14 mouse cellular contexts compared by ENCODE assay signal in genomic region chr13:89881281-89881680, GRCm38 (mm10).
DNase-seq lines count a peak whose midpoint lies in the region; ATAC-seq and TF ChIP-seq lines count a peak whose summit lies in the region.
"Had no signal": no experiment of that assay in that cellular context is flagged by ENCODE, and none has a peak within 500 bp of the region (broad histone marks: within the 10 kb centered on the region; RNA-seq: fewer than 3 reads in every experiment).

No protein-coding gene starts in this region.

- no peak overlapping the region for H3K4me3 ChIP-seq in limb, embryonic 14.5 days (replicated peaks; ENCODE audit: low read length)
- no peak overlapping the region for H3K4me3 ChIP-seq in limb, embryonic 10.5 days
- H3K4me3 ChIP-seq in embryonic facial prominence, embryonic 10.5 days: no peak overlapping the region
- H3K4me3 ChIP-seq in hindbrain, embryonic 15.5 days: no peak overlapping the region
- H3K4me3 ChIP-seq: intestine, embryonic 15.5 days; liver, embryonic 15.5 days had no signal

- no peak overlapping the region for H3K27ac ChIP-seq in limb, embryonic 14.5 days (replicated peaks; ENCODE audit: low read depth, low read length)
- no peak overlapping the region for H3K27ac ChIP-seq in limb, embryonic 10.5 days
- H3K27ac ChIP-seq in embryonic facial prominence, embryonic 10.5 days (replicated peaks): no peak overlapping the region
- no peak overlapping the region for H3K27ac ChIP-seq in hindbrain, embryonic 15.5 days (replicated peaks)
- H3K27ac ChIP-seq: intestine, embryonic 15.5 days; liver, embryonic 15.5 days had no signal

- WGBS in limb, embryonic 14.5 days: 25% methylated on average over 2 of the region's 2 CpGs
- 59% methylated on average over 2 of the region's 2 CpGs for WGBS in limb, embryonic 10.5 days
- WGBS in embryonic facial prominence, embryonic 10.5 days: 53% methylated on average over 2 of the region's 2 CpGs
- 25% methylated on average over 2 of the region's 2 CpGs for WGBS in hindbrain, embryonic 15.5 days

- no peaks in the 10 kb centered on the region for H3K9me3 ChIP-seq in limb, embryonic 14.5 days (ENCODE audit: control insufficient read depth, low read length)
- no peaks in the 10 kb centered on the region for H3K9me3 ChIP-seq in limb, embryonic 10.5 days (replicated peaks)
- H3K9me3 ChIP-seq in embryonic facial prominence, embryonic 10.5 days: no peaks in the 10 kb centered on the region
- no peaks in the 10 kb centered on the region for H3K9me3 ChIP-seq in hindbrain, embryonic 15.5 days
- H3K9me3 ChIP-seq: intestine, embryonic 15.5 days; liver, embryonic 15.5 days had no signal

- no peaks in the 10 kb centered on the region for H3K27me3 ChIP-seq in limb, embryonic 14.5 days (ENCODE audit: control insufficient read depth, insufficient read depth, low read length)
- no peaks in the 10 kb centered on the region for H3K27me3 ChIP-seq in limb, embryonic 10.5 days (ENCODE audit: low read depth, poor library complexity, severe bottlenecking)
- no peaks in the 10 kb centered on the region for H3K27me3 ChIP-seq in embryonic facial prominence, embryonic 10.5 days (replicated peaks; ENCODE audit: low read depth, poor library complexity, severe bottlenecking)
- H3K27me3 ChIP-seq in hindbrain, embryonic 15.5 days: no peaks in the 10 kb centered on the region
- H3K27me3 ChIP-seq: intestine, embryonic 15.5 days; liver, embryonic 15.5 days had no signal

- H3K4me1 ChIP-seq in limb, embryonic 14.5 days (ENCODE audit: control insufficient read depth, insufficient read depth, low read length): no peaks in the 10 kb centered on the region; the same call in 1 of the 2 replicates
- H3K4me1 ChIP-seq in limb, embryonic 10.5 days: peaks cover 15% of the 10 kb centered on the region; the same call in 1 of the 2 replicates
- H3K4me1 ChIP-seq in embryonic facial prominence, embryonic 10.5 days: peaks cover 10% of the 10 kb centered on the region
- H3K4me1 ChIP-seq in hindbrain, embryonic 15.5 days (replicated peaks): peaks cover 4% of the 10 kb centered on the region; the same call in 1 of the 2 replicates
- H3K4me1 ChIP-seq: intestine, embryonic 15.5 days; liver, embryonic 15.5 days had no signal

- peak; percentile 15 for DNase-seq in limb, embryonic 14.5 days (ENCODE audit: low spot score)
- DNase-seq in limb, embryonic 10.5 days (ENCODE audit: low spot score): no peak
- DNase-seq in NIH3T3 (ENCODE audit: low read depth): peak; percentile 19
- peak; percentile 11 for DNase-seq in embryonic facial prominence, embryonic 10.5 days (ENCODE audit: low spot score)
- DNase-seq in B cell, adult 2 months: no peak
- DNase-seq in thymus, postnatal 25 days: no peak
- no peak for DNase-seq in thymus, postnatal 10 days (ENCODE audit: low spot score in 2 of 2)
- DNase-seq: cerebellum, postnatal 25 days; heart, adult 18-20 months; lung, postnatal 4 days; spleen, adult 18-20 months had no signal

- no peak overlapping the region for H3K9ac ChIP-seq in limb, embryonic 14.5 days (ENCODE audit: low read depth, low read length, severe bottlenecking)
- H3K9ac ChIP-seq in hindbrain, embryonic 15.5 days: no peak overlapping the region
- H3K9ac ChIP-seq: intestine, embryonic 15.5 days; liver, embryonic 15.5 days had no signal

- H3K4me2 ChIP-seq in limb, embryonic 14.5 days (replicated peaks; ENCODE audit: low read depth, low read length, severe bottlenecking): no peak overlapping the region
- H3K4me2 ChIP-seq in hindbrain, embryonic 15.5 days: no peak overlapping the region
- H3K4me2 ChIP-seq: intestine, embryonic 15.5 days; liver, embryonic 15.5 days had no signal

- no peak for TF ChIP-seq POLR2A in limb, embryonic 14.5 days (IDR thresholded peaks at IDR 0.05; ENCODE audit: borderline replicate concordance, extremely low read depth, insufficient read depth, insufficient read length)

- ATAC-seq in limb, embryonic 14.5 days (ENCODE audit: low FRiP score, low read depth): peak; percentile 47; the same call in 1 of the 2 replicates
- peak; percentile 45; the same call in 1 of the 2 replicates for ATAC-seq in hindbrain, embryonic 15.5 days (ENCODE audit: low FRiP score, low read depth)
- ATAC-seq: intestine, embryonic 15.5 days had no signal

- H3K36me3 ChIP-seq in limb, embryonic 14.5 days (ENCODE audit: control insufficient read depth, insufficient read depth, low read length): no peaks in the 10 kb centered on the region
- no peaks in the 10 kb centered on the region for H3K36me3 ChIP-seq in limb, embryonic 10.5 days
- H3K36me3 ChIP-seq in embryonic facial prominence, embryonic 10.5 days (replicated peaks): no peaks in the 10 kb centered on the region
- H3K36me3 ChIP-seq in hindbrain, embryonic 15.5 days: no peaks in the 10 kb centered on the region
- H3K36me3 ChIP-seq: intestine, embryonic 15.5 days; liver, embryonic 15.5 days had no signal

Comparison
In these comparisons a context has a peak if more than half of its experiments do, and no peak if none do; other contexts are left out.
1. DNase-seq: peak in limb, embryonic 14.5 days (single experiment), NIH3T3 (single experiment) and embryonic facial prominence, embryonic 10.5 days (single experiment); none in limb, embryonic 10.5 days (single experiment), B cell, adult 2 months (0 of 2), thymus, postnatal 25 days (single experiment) and thymus, postnatal 10 days (0 of 2).